Mouse (Mus musculus) small intestine, adult 2 months (tissue): Measurements from ENCODE around the gene Csrnp1. TPM values are rescaled to one million over a fixed set of nuclear protein-coding genes. Genes with fewer than 3 reads are reported as not detected.

ENCODE experiments used
- H3K27ac ChIP-seq: fragments of 200-500 bp; 2 replicates; pipeline ENCODE4 v1.5.1; 2012; ENCODE audit warnings: low read depth, low read length, control low read depth, inconsistent platforms; ENCODE audit not compliant: insufficient read depth
- H3K27me3 ChIP-seq: fragments of 200-500 bp; 2 replicates; pipeline ENCODE4 v1.6.1; 2012; ENCODE audit warnings: mild to moderate bottlenecking, moderate library complexity, low read length, inconsistent platforms; ENCODE audit not compliant: control insufficient read depth, insufficient read depth
- H3K36me3 ChIP-seq: fragments of 200-500 bp; 2 replicates; pipeline ENCODE4 v1.6.1; 2012; ENCODE audit warnings: mild to moderate bottlenecking, low read length, control low read depth, inconsistent platforms; ENCODE audit not compliant: control insufficient read depth, insufficient read depth
- H3K4me1 ChIP-seq: fragments of 200-500 bp; 2 replicates; pipeline ENCODE4 v1.6.1; 2012; ENCODE audit warnings: low read length, inconsistent platforms, mixed read lengths; ENCODE audit not compliant: control insufficient read depth, insufficient read depth, insufficient read length
- H3K4me3 ChIP-seq: fragments of 200-500 bp; 2 replicates; pipeline ENCODE4 v1.5.1; 2012; ENCODE audit warnings: low read depth, mild to moderate bottlenecking, control low read depth, inconsistent platforms, low read length, moderate library complexity
- CTCF ChIP-seq: fragments of 200-500 bp; IDR thresholded peaks from 2 replicates; pipeline ENCODE4 v1.5.1; 2012; ENCODE audit warnings: low read depth, mild to moderate bottlenecking, control low read depth, inconsistent platforms, low read length, moderate library complexity, mixed read lengths; ENCODE audit not compliant: insufficient replicate concordance, insufficient read length; ENCODE audit errors: extremely low read depth
- POLR2A ChIP-seq: fragments of 200-500 bp; IDR thresholded peaks from 2 replicates; pipeline ENCODE4 v1.6.1; 2012; ENCODE audit warnings: low read depth, mild to moderate bottlenecking, control low read depth, inconsistent platforms, low read length, moderate library complexity
- WGBS: fragments of 180-500 bp; shearing (Covaris S2); methylation state at CpG from one replicate; pipeline ENCODE4 v1.1.7; 2018; 5-methylcytosine and 5-hydroxymethylcytosine counted together
- polyA plus RNA-seq: library from polyadenylated mRNA; depleted of rRNA; stranded (reverse); fragments of >200 nt; gene quantifications from 2 replicates; pipeline ENCODE4 v1.2.3, GENCODE M21; 2012

Csrnp1 gene
- polyA plus RNA-seq, 1 experiment: 28.3 TPM

DNA sequence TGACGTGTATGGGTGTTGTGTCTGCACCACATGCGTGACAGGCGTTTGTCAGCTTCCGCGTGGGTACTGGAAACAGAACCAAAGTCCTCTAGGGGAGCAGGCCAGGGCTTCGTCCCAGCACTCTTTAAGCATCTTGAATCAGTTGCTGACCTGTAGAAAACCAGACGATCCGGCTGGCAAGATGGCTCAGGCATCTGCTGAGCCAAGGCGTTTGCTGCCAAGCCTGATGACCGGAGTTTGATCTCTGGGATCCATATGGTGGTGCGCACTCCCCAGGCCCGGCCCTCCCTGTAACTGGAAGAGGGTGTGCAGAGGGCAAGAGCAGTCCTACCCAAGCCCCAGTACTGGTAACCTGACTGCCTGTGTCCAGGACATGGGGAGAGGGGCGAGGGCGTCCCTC is 42.6 kb downstream of the Csrnp1 start:
- WGBS: 84% methylated on average over 14 of the region's 14 CpGs
- Histone ChIP-seq H3K27ac (no peak overlapping the region), H3K27me3 (no peaks in the 10 kb centered on the region), H3K4me1 (peaks cover 11% of the 10 kb centered on the region), H3K4me3 (no peak overlapping the region), H3K36me3 (no peaks in the 10 kb centered on the region)
- TF ChIP-seq CTCF (no peak), POLR2A (no peak)

- Histone ChIP-seq H3K4me1 (peaks cover 13% of the 10 kb centered on the region), H3K27ac (no peak overlapping the region), H3K27me3 (no peaks in the 10 kb centered on the region), H3K4me3 (no peak overlapping the region), H3K36me3 (no peaks in the 10 kb centered on the region)
- no peak for TF ChIP-seq POLR2A
- TF ChIP-seq CTCF: no peak
- WGBS: 59% methylated on average over 5 of the region's 5 CpGs
Observed at GRCm38 (mm10) chr9:119941407-119941806, 43.1 kb downstream of the Csrnp1 start.

DNA sequence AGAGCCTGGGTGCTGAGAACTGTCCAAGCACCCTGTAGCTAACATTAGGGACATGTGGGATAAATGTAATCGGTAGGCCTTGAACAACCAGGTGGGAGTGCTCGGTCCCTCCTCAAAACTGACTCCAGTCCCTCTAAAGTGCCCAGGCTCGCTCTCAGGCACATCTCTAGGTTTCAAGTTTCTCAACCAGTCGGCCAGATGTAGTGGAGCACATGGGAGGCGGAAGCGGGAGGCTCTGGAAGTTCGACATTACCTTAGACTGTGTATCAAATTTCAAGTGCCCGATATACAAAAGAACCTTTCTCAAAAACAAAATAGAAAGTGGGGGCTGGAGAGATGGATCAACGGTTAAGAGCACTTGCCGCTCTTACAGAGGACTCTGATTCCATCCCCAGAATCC is 44.8 kb downstream of the Csrnp1 start:
- 82% methylated on average over 10 of the region's 10 CpGs for WGBS
- H3K4me3 ChIP-seq: no peak overlapping the region
- H3K36me3 ChIP-seq: no peaks in the 10 kb centered on the region
- TF ChIP-seq POLR2A (no peak), CTCF (no peak)
- H3K4me1 ChIP-seq: peaks cover 15% of the 10 kb centered on the region
- H3K27ac ChIP-seq: no peak overlapping the region
- H3K27me3 ChIP-seq: no peaks in the 10 kb centered on the region

DNA sequence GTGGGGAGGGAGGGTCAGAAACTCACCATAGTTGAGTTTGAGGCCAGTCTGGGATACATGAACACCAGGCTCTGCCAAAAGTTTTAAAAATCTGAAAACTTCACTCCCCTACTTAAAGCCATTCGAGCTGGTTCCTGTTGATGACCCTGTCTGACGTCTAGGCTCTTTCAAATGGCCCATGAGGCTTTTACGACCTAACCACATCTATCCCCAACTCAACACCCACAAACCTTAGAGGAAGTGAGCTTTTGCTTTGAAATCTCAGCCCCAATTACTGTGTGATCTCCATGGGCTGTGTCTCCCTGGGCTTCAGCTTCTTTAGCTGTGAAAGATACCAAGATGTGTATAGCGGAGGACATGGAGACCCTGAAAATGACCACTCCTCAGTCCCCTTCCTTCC is 46.0 kb downstream of the Csrnp1 start:
- Histone ChIP-seq H3K27ac (no peak overlapping the region), H3K4me1 (peaks cover 20% of the 10 kb centered on the region), H3K27me3 (no peaks in the 10 kb centered on the region), H3K36me3 (no peaks in the 10 kb centered on the region), H3K4me3 (no peak overlapping the region)
- TF ChIP-seq POLR2A: no peak
- WGBS: 39% methylated on average over 4 of the region's 4 CpGs

GRCm38 (mm10) chr9:119937005-119937773 is 47.3 kb downstream of the Csrnp1 start, which contains the start of the genes Gorasp1 and Ttc21a:
TSS of gene Gorasp1 (minus strand) at chr9:119937565.
TSS of gene Ttc21a (plus strand) at chr9:119937606.
- H3K27me3 ChIP-seq: no peaks in the 10 kb centered on the region
- peaks cover 31% of the 10 kb centered on the region for H3K4me1 ChIP-seq
- TF ChIP-seq CTCF (no peak), POLR2A (peak; percentile 38)
- H3K27ac ChIP-seq: peak within 1 kb of the TSS; percentile 65
- H3K4me3 ChIP-seq: peak within 1 kb of the TSS; percentile 98
- WGBS: under 1% methylated on average over 40 of the region's 40 CpGs
- no peaks in the 10 kb centered on the region for H3K36me3 ChIP-seq

GRCm38 (mm10) chr9:119933675-119934074 is 50.8 kb downstream of the Csrnp1 start:
- WGBS: 65% methylated on average over 6 of the region's 6 CpGs
- Histone ChIP-seq H3K4me3 (no peak overlapping the region), H3K27me3 (no peaks in the 10 kb centered on the region), H3K27ac (no peak overlapping the region), H3K4me1 (peaks cover 32% of the 10 kb centered on the region), H3K36me3 (peaks cover 17% of the 10 kb centered on the region)
- no peak for TF ChIP-seq POLR2A

DNA sequence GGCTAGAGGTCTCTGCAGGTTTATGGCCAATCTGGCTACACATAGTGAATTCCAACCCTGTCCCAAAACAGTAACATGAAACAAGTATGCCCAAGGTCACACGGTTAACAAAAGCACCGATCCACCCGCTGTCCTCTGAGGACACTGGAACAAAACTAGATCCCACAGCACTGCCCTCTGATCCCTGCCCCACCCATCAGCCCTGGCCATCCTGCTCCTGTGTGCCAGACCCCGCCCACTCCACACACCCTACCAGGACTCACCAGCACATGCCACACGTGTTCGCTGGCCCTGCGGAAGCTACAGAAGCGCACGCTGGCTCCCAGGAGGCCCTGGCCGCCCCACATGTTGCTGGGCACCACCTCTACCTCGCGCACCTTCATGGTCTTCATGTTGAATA is 52.1 kb downstream of the Csrnp1 start:
- 29% methylated on average over 12 of the region's 12 CpGs for WGBS
- H3K27me3 ChIP-seq: no peaks in the 10 kb centered on the region
- H3K4me1 ChIP-seq: peaks cover 25% of the 10 kb centered on the region
- peak overlapping the region; percentile 63 for H3K27ac ChIP-seq
- H3K4me3 ChIP-seq: no peak overlapping the region
- peaks cover 29% of the 10 kb centered on the region for H3K36me3 ChIP-seq
- TF ChIP-seq POLR2A: no peak
- no peak for TF ChIP-seq CTCF

- no peak overlapping the region for H3K27ac ChIP-seq
- peaks cover under 1% of the 10 kb centered on the region; the same call in 1 of the 2 replicates for H3K4me1 ChIP-seq
- no peak for TF ChIP-seq CTCF
- TF ChIP-seq POLR2A: no peak
- peaks cover 63% of the 10 kb centered on the region for H3K36me3 ChIP-seq
- WGBS: 77% methylated on average over 5 of the region's 5 CpGs
- H3K27me3 ChIP-seq: no peaks in the 10 kb centered on the region
- no peak overlapping the region for H3K4me3 ChIP-seq
Observed at GRCm38 (mm10) chr9:119926497-119926896, 58.0 kb downstream of the Csrnp1 start.
